Mouse (Mus musculus) liver, embryonic 13.5 days (tissue): ENCODE data around the gene Gm43720. TPM values are rescaled to one million over a fixed set of nuclear protein-coding genes. Genes with fewer than 3 reads are reported as not detected.

Experiments used
- ATAC-seq: fragments of 200-750 bp; cut with Nextera tagmentation; 2 replicates; pipeline ENCODE4 v1.8.0; 2017; ENCODE audit warnings: low read depth, mild to moderate bottlenecking, moderate number of reproducible peaks, moderate library complexity
- DNase-seq: peaks from one replicate; pipeline ENCODE4 v3.0.0; 2022
- H3K27ac ChIP-seq: fragments of 300-500 bp; sonication (generic); 2 replicates; pipeline ENCODE4 v1.5.1; 2015; ENCODE audit warnings: moderate library complexity, mild to moderate bottlenecking, inconsistent platforms
- H3K27me3 ChIP-seq: fragments of 300-500 bp; sonication (generic); 2 replicates; pipeline ENCODE4 v1.6.1; 2015; ENCODE audit warnings: mild to moderate bottlenecking, inconsistent platforms
- H3K36me3 ChIP-seq: fragments of 300-500 bp; sonication (generic); 2 replicates; pipeline ENCODE4 v1.6.1; 2015; ENCODE audit warnings: mild to moderate bottlenecking, inconsistent platforms
- H3K4me1 ChIP-seq: fragments of 300-500 bp; sonication (generic); replicated peaks from 2 replicates; pipeline ENCODE4 v1.6.1; 2015; ENCODE audit warnings: inconsistent platforms
- H3K4me2 ChIP-seq: fragments of 300-500 bp; sonication (generic); 2 replicates; pipeline ENCODE4 v1.6.1; 2015; ENCODE audit warnings: inconsistent platforms, mild to moderate bottlenecking, moderate library complexity
- H3K4me3 ChIP-seq: fragments of 300-500 bp; sonication (generic); replicated peaks from 2 replicates; pipeline ENCODE4 v1.5.1; 2015; ENCODE audit warnings: mild to moderate bottlenecking, inconsistent platforms
- H3K9ac ChIP-seq: fragments of 300-500 bp; sonication (generic); 2 replicates; pipeline ENCODE4 v1.6.1; 2015; ENCODE audit warnings: mild to moderate bottlenecking, inconsistent platforms
- H3K9me3 ChIP-seq: fragments of 300-500 bp; sonication (generic); replicated peaks from 2 replicates; pipeline ENCODE4 v1.6.1; 2016; ENCODE audit warnings: inconsistent platforms
- WGBS: fragments of 180-500 bp; shearing (Covaris S2); methylation state at CpG from one replicate; pipeline ENCODE4 v1.1.7; 2015; ENCODE audit not compliant: insufficient replicate concordance; 5-methylcytosine and 5-hydroxymethylcytosine counted together
- polyA plus RNA-seq: library from polyadenylated mRNA; unstranded; fragments of >200 nt; fragmentation: Nextera tagmentation; extraction: Ambion mirVana; gene quantifications from 2 replicates; pipeline ENCODE4 v1.2.1, GENCODE M21; 2015

The Gm43720 gene
- polyA plus RNA-seq, 1 experiment from 2014 or later, result not detected

DNA sequence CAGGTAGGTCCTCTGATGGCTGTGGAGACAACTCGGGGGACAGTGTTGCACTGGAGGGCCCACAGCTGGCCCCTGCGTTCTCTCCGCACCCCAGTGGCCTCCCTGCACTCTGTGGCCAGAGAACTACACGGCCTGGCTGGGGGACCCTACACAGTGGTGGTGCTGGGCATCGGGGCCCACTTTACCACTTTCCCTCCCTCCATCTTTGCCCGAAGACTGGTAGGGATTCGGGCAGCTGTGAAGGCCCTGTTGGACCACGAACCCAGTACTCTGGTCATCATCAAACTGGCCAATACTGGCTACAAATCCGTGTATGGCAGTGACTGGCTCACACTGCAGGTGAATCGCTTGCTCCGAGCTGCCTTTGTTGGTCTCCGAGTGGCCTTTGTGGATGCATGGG is 28.6 kb downstream of the Gm43720 start:
- 77% methylated on average over 12 of the region's 12 CpGs for WGBS
- no peak overlapping the region for H3K9ac ChIP-seq

DNA sequence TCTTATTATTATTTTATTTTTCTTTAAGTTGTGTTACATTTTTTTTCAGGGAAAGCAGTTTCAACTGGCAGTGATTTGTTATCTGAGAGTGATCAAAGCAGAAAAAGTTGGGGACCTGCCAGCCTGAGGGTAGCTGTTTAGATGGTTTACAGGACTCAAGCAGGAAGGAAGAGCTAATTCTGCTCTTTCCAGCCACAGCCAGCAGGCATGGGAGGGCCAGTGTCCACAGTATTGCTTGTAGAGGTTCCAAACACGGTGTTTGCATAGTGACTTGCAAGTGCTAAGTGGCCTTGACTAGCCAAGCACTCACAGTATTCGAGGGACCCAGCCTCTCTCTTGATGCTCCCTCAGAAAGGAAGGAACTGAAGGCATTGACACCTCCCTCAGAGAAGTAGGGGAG is 38.2 kb downstream of the Gm43720 start:
- no peak overlapping the region for H3K4me3 ChIP-seq
- H3K4me2 ChIP-seq, result no peak overlapping the region
- DNase-seq, result no peak
- H3K9me3 ChIP-seq, result no peaks in the 10 kb centered on the region
- H3K27me3 ChIP-seq, result no peaks in the 10 kb centered on the region
- no peak for ATAC-seq
- no peaks in the 10 kb centered on the region for H3K36me3 ChIP-seq
- H3K4me1 ChIP-seq, result no peaks in the 10 kb centered on the region
- no peak overlapping the region for H3K27ac ChIP-seq
- 11% methylated on average over 2 of the region's 2 CpGs for WGBS
- H3K9ac ChIP-seq, result no peak overlapping the region

More for the DNA sequence above, 28.6 kb downstream of the Gm43720 start:
- no peak overlapping the region for H3K27ac ChIP-seq
- H3K9me3 ChIP-seq, result no peaks in the 10 kb centered on the region
- ATAC-seq (no peak), DNase-seq (no peak)
- H3K4me2 ChIP-seq, result no peak overlapping the region
- no peaks in the 10 kb centered on the region for H3K27me3 ChIP-seq
- no peaks in the 10 kb centered on the region for H3K36me3 ChIP-seq
- peaks cover 13% of the 10 kb centered on the region for H3K4me1 ChIP-seq
- H3K4me3 ChIP-seq, result no peak overlapping the region

DNA sequence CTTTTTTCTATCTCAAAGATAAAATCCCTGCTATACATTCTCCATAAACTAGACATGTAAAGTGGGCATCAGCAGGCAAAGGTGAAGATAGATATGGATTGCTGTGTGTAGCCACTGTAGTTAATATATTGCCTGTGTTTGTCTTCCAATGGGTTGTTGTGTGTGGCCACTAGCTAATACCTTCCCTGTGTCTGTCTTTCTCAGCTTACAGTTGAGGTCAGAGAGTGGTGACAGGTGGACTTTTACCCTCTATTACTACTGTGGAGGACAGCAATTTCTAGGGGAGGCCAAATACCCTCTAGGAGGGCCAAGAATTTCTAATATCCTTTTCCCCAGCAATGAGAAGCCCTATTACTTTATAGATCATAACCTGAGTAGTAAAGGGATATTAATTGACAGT is 45.5 kb downstream of the Gm43720 start:
- Histone ChIP-seq H3K27ac (no peak overlapping the region), H3K9ac (no peak overlapping the region), H3K4me3 (no peak overlapping the region), H3K9me3 (no peaks in the 10 kb centered on the region), H3K27me3 (no peaks in the 10 kb centered on the region), H3K36me3 (no peaks in the 10 kb centered on the region), H3K4me1 (no peaks in the 10 kb centered on the region), H3K4me2 (no peak overlapping the region)
- no peak for ATAC-seq
- DNase-seq, result no peak

DNA sequence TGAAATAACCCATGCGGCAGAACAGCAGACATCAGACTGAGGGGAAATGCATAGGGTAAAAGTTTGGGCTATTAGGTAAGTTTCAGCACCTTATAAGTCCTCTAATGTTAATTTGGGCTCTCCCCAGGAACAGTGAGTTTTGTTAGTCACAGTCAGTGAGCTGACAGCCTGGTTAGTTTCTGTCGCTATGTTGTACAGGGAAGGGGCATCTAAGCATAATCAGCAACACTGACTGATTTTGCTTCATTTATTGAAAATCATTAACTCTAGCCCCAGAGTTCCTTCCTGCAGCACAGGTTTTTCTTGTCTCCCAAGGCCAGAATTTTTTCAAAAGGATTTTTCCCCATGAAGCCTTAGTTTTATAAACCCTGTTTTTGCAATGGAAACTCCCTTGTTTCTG is 46.0 kb downstream of the Gm43720 start:
- WGBS, result 80% methylated on average over 2 of the region's 2 CpGs
- H3K27me3 ChIP-seq, result no peaks in the 10 kb centered on the region

DNA sequence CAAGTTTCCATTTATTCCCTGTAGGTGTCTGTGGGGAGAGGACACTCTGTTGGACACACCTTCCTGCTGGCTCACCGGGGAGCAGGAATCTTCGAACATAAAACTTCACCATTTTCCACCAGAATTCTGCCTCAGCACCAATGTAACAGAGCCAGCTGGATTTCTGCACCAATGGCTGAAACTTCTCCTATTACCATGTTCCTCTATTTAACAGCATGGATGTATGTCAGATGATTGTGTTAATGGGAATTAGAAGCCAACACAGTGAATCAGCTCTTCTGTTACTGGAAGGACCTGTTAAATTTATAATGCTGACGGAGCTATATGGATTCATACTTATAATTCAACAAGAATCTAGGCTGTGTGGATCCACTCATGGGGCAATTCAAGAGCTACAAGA is 50.2 kb downstream of the Gm43720 start:
- 78% methylated on average over 3 of the region's 3 CpGs for WGBS
- Histone ChIP-seq H3K27me3 (no peaks in the 10 kb centered on the region), H3K36me3 (no peaks in the 10 kb centered on the region), H3K4me3 (no peak overlapping the region), H3K9ac (no peak overlapping the region), H3K27ac (no peak overlapping the region), H3K4me1 (no peaks in the 10 kb centered on the region), H3K4me2 (no peak overlapping the region), H3K9me3 (no peaks in the 10 kb centered on the region)
- no peak for DNase-seq
- no peak for ATAC-seq

More for the DNA sequence above, 46.0 kb downstream of the Gm43720 start:
- Histone ChIP-seq H3K4me3 (no peak overlapping the region), H3K9ac (no peak overlapping the region), H3K4me2 (no peak overlapping the region), H3K27ac (no peak overlapping the region), H3K9me3 (no peaks in the 10 kb centered on the region), H3K36me3 (no peaks in the 10 kb centered on the region), H3K4me1 (no peaks in the 10 kb centered on the region)
- ATAC-seq (no peak), DNase-seq (no peak)

DNA sequence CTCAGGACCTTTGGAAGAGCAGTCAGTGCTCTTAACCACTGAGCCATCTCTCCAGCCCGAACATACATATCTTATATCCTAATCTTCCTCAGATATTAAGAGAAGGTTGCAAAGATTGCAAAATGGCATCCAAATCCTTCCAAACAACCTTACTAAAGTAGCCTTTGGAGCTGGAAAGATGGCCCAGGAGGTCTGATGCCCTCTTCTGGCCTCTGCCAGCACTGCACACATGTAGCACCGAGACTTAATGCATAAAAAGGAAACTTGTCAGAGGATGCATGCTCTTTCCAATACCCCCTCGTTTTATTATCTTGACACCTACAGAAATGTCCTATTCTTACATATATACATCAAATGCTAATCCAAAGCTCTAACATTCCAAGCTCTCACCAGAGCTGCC is 51.7 kb downstream of the Gm43720 start:
- Histone ChIP-seq H3K9ac (no peak overlapping the region), H3K4me3 (no peak overlapping the region), H3K9me3 (no peaks in the 10 kb centered on the region), H3K27me3 (no peaks in the 10 kb centered on the region), H3K36me3 (no peaks in the 10 kb centered on the region), H3K4me2 (no peak overlapping the region), H3K4me1 (no peaks in the 10 kb centered on the region), H3K27ac (no peak overlapping the region)
- WGBS, result 34% methylated on average over 3 of the region's 3 CpGs
- no peak for DNase-seq
- ATAC-seq, result no peak

DNA sequence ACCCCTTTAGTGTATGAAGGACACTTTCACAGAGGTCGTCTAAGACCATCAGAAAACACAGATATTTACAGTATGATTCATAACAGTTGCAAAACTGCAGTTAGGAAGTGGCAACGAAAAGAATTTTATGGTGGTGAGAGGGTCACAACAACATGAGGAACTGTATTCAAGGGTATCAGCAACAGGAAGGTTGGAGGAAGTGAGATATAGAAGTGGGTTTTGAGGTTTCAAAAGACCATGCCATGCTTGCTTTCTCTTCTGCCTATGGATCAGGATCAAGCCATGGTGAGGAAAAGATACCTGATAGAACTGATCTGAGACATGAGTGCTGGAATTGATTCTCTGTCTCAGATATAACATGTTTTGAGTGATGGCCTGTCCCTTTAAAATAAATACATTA is 52.4 kb downstream of the Gm43720 start:
- WGBS, result 5% methylated on average over 2 of the region's 2 CpGs
- H3K4me3 ChIP-seq, result no peak overlapping the region
- no peak overlapping the region for H3K9ac ChIP-seq
- ATAC-seq (no peak), DNase-seq (no peak)
- no peak overlapping the region for H3K27ac ChIP-seq
- no peaks in the 10 kb centered on the region for H3K4me1 ChIP-seq
- no peaks in the 10 kb centered on the region for H3K9me3 ChIP-seq
- H3K4me2 ChIP-seq, result no peak overlapping the region
- H3K27me3 ChIP-seq, result no peaks in the 10 kb centered on the region
- no peaks in the 10 kb centered on the region for H3K36me3 ChIP-seq

DNA sequence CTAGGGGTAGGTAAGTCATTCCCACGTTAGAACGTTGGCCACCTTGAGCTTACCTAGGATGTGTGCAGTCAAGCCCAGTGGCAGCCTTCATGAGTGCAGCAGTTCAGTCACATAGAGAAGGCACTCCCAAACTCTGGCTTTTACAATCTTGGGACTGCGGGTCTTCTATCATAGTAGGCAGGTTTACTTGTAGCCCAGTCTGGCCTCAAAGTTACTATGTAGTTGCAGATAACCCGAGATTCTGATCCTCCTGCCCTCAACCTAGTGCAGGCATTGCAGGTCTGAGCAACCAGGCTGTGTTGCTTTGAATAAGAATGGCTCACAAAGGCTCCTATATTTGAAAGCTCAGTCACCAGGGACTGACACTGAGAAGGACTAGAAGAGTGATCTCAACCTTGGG is 53.3 kb downstream of the Gm43720 start:
- no peaks in the 10 kb centered on the region for H3K9me3 ChIP-seq
- no peaks in the 10 kb centered on the region for H3K27me3 ChIP-seq
- no peak overlapping the region for H3K27ac ChIP-seq
- WGBS, result 31% methylated on average over 4 of the region's 4 CpGs
- H3K36me3 ChIP-seq, result no peaks in the 10 kb centered on the region
- H3K9ac ChIP-seq, result no peak overlapping the region
- DNase-seq (no peak), ATAC-seq (no peak)
- no peaks in the 10 kb centered on the region for H3K4me1 ChIP-seq
- no peak overlapping the region for H3K4me2 ChIP-seq
- H3K4me3 ChIP-seq, result no peak overlapping the region

DNA sequence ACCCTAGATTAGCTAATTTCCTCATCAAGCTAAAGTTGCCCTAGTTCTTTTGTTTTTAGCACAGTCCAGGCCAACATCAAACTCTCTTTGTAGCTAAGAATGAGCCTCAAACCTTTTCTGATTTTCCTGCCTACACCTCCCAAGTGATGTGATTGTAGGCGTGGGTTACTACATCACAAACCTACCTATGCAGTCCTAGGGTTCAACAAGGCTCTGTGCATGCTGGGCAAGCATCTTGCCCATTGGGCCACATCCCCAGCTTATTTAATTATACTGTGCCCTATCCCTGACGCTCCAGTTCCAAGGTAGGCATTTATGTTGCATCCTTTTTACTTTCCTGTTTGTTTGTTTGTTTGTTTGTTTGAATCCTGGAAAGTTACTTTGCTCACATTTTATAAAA is 54.1 kb downstream of the Gm43720 start, which contains the start of gene Nxpe5:
Gene Nxpe5, plus strand, starts transcription at position 199 of the 400 bp plus-strand sequence.
- no peaks in the 10 kb centered on the region for H3K4me1 ChIP-seq
- no peak within 1 kb of the TSS for H3K4me2 ChIP-seq
- no peaks in the 10 kb centered on the region for H3K36me3 ChIP-seq
- no peaks in the 10 kb centered on the region for H3K9me3 ChIP-seq
- WGBS, result 48% methylated on average over 2 of the region's 2 CpGs
- ATAC-seq (no peak), DNase-seq (no peak)
- no peak within 1 kb of the TSS for H3K9ac ChIP-seq
- H3K27ac ChIP-seq, result no peak within 1 kb of the TSS
- no peak within 1 kb of the TSS for H3K4me3 ChIP-seq
- H3K27me3 ChIP-seq, result no peaks in the 10 kb centered on the region

DNA sequence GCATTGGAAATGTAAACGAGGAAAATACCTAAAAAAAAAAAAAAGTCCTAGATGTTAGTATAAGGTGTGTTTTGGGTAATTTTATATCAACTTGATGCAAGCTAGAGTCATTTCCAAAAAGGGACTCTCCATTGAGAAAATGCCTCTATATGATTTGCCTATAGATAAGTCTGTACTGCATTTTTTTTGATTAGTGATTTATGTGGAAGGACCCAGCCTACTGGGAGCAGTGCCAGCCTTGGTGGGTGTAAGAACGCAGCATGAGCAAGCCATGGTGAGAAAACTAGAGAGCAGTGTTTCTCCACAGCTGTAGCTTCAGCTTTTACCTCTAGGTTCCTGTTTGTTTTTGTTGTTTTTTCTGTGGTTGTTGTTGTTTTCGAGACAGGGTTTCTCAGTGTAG is 56.5 kb downstream of the Gm43720 start:
- H3K9ac ChIP-seq, result no peak overlapping the region
- no peaks in the 10 kb centered on the region for H3K4me1 ChIP-seq
- H3K36me3 ChIP-seq, result no peaks in the 10 kb centered on the region
- ATAC-seq (no peak), DNase-seq (no peak)
- no peaks in the 10 kb centered on the region for H3K27me3 ChIP-seq
- H3K4me3 ChIP-seq, result no peak overlapping the region
- WGBS, result 46% methylated on average over 3 of the region's 3 CpGs
- H3K27ac ChIP-seq, result no peak overlapping the region
- no peak overlapping the region for H3K4me2 ChIP-seq
- H3K9me3 ChIP-seq, result no peaks in the 10 kb centered on the region

DNA sequence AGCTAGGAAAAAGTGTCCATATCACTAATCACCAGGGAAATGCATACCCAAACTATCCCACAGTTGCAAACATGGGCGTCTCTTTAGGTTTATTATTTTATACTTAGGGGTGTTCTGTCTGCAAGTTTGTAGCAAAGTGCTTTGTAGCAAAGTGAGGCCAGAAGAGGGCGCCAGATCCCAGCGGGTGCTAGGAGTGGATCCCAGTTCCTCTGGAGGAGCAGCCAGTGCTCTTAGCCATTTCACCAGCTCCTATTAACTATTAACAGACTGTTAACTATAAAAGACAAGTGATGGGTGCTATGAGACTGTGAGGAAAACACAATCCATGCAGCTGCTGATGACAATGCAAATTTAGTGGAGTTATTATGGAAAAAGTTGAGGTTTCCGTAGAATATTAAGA is 57.6 kb downstream of the Gm43720 start:
- ATAC-seq (0 out of 2 replicates have a peak, but pooled peaks have one; percentile 36), DNase-seq (peak; percentile 51)
- no peak overlapping the region for H3K4me3 ChIP-seq
- 0 out of 2 replicates have a peak, but pooled peaks cover 4% of the 10 kb centered on the region for H3K9me3 ChIP-seq
- no peaks in the 10 kb centered on the region for H3K36me3 ChIP-seq
- H3K4me1 ChIP-seq, result no peaks in the 10 kb centered on the region
- H3K27me3 ChIP-seq, result no peaks in the 10 kb centered on the region
- H3K27ac ChIP-seq, result no peak overlapping the region
- WGBS, result 21% methylated on average over 4 of the region's 4 CpGs
- H3K4me2 ChIP-seq, result no peak overlapping the region
- H3K9ac ChIP-seq, result no peak overlapping the region

DNA sequence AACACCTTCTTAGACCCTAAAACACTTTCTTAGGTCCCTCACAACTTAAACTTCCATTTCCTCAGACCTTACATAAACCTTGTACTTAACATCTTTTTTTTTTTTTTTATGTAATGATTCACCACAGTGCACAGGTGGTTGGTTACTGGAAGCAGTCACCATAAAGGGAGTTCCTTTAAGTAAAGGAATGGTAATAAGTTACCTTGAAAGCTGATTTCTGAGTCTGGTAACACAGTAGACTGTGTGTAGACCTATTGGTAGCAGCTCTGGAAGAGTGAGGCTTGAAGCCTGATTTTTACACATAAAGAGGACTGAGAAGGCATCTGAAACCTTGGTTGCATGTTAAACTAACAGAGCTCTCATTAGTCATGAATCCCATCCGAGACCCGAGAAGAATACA is 59.9 kb downstream of the Gm43720 start:
- H3K36me3 ChIP-seq, result no peaks in the 10 kb centered on the region
- WGBS, result 34% methylated on average over 2 of the region's 2 CpGs
- DNase-seq, result no peak
- no peak overlapping the region for H3K9ac ChIP-seq
- no peak overlapping the region for H3K4me3 ChIP-seq
- no peak overlapping the region for H3K4me2 ChIP-seq
- no peaks in the 10 kb centered on the region for H3K4me1 ChIP-seq
- no peaks in the 10 kb centered on the region for H3K27me3 ChIP-seq
- H3K27ac ChIP-seq, result no peak overlapping the region
- no peak for ATAC-seq
- H3K9me3 ChIP-seq, result peaks cover 22% of the 10 kb centered on the region
